Mouse (Mus musculus) brain, adult 2 months (tissue): Measurements from ENCODE around the gene Catip.

Source experiments
- DNase-seq: peaks from one replicate; pipeline ENCODE4 v3.0.0; 2011; ENCODE audit warnings: low read depth, low spot score

Catip gene

DNA sequence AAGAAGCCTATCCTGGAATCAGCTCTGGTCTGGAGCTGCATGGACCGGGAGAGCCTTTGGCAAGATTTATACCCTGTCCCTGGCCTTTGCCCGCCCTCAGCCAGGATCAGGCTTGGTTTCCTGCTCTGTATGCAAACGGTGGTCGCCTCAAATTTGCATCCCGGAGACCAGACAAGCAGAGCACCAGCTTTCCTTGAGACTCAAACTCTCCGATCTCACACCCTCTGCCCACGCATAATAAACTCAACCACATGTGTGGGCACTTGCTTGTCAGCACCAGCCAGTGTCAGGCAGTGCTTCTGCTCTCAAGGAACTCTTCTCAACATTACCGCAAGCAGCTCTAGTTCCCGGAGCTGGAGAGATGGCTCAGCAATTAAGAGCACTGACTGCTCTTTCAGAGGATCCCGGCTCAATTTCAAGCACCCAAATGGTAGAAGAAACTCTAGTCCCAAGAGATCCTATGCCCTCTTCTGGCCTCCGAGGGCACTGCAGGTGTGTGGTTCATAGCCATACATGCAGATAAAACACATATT lies 36.1 kb downstream of the Catip start:
- DNase-seq: peak; percentile 81

DNA sequence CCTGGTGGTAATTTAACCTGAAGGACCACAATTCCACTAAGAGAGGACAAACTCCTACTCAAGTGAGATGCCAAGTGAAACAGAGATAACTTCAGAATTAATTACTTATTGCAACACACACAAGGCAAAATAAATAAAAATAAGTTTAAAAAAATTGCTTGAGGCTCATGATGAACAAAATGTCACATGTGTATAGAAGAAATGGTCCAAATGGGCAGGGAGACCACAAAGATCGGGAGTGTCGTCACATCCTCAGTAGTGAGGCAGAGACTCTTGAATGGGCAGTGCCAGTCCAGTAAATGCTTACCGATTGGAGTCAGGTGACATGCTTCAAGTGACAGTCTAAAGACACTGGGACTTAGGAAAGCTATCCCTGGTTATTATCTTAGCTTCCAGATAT lies 38.6 kb downstream of the Catip start:
- no peak for DNase-seq

DNA sequence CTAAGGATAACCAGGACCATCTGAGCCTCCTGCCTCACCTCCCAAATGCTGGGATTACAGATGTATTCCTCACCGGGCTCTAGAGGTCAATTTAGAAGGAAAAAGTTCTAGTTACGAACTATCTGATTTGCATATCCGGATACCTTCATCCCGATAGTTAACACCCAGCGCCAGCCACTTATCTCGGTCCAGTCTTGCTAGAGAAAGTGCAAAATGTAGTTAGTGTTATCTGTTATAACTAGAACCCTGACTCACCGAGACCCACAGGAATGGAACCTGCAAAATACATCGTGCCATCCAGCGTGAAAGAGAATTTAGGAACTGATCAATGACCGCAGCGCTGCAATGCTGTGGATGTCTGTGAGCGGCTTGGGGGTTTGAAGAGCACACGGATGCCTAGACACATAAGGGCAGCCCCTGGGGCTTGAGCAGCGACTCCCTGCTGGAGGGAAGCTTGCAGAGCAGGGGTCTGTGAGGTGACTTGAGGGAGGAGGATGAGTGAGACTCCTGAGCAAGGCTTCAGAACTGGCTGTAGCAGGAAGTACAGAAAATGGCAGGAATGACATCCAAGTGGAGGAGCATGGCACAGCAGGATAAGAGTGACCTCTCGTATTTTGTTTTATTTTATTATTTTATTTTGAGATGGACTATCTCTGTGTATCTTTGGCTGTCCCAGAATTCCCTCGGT lies 39.3 kb downstream of the Catip start:
- DNase-seq: no peak

DNA sequence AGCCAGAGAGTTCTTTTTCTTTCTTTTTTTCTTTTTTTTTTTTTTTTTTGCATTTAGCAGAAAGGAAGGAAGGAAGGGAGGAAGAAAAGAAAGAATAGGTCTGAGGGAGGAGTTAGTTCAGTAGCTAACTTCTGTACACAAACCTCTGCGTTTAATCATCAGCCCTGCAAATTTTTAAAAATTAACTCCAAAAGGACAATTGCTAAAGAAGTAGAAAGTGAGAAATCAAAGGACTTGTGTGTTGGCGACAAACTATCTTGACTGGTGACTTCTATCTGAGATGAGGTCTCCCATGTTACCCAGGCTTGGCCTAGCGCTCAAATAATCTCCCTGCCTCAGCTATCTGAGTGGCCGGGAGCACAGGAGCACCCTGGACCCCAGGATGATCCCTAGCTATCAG lies 42.3 kb downstream of the Catip start:
- DNase-seq: no peak

DNA sequence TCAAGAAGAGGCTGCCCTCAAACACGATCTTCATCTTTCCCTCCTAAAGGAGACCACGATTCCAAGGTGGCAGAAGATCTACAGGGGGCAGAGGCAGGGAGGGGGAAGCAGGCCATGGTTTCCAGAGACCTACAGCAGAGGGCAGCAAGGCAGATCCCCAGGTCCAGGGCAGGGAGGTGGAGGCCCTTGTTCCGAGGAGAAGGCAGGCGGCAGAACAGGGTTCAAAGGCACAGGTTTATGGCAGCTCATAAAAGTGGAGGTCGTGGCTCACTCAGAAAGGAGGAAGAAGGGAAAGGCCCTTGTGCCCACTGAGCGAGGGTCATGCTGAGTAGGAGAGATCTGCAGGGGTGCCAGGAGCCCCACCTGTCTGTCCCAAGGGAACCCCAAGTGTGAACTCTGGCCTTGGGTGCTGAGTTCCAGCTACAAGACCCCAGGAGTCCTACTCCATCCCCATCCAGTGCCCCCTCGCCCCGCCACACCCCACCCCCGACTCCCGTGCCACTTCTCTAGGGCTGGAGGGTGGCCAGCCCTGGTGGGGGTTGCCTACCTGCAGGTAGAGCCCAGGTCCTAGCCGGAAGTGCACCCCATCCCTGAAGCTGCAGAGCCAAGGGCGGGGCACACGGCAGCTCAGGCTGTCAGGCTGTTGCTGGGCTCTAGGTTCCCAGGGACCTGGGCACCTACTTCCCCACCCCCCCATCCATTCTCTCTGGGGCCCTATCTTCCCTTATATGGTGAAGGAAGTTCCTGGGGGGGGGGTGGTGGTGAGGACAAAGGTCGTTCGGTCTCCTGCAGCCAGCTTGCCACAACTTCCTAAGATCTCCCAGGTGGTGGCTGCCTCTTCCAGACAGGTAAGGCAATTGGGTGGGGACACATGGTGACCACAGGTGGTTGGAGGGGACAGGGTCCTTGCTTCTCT lies 46.9 kb downstream of the Catip start, which contains the start of gene Vil1:
Gene Vil1 (plus strand): TSS at position 788 of the 916 bp plus-strand sequence.
- DNase-seq: no peak

DNA sequence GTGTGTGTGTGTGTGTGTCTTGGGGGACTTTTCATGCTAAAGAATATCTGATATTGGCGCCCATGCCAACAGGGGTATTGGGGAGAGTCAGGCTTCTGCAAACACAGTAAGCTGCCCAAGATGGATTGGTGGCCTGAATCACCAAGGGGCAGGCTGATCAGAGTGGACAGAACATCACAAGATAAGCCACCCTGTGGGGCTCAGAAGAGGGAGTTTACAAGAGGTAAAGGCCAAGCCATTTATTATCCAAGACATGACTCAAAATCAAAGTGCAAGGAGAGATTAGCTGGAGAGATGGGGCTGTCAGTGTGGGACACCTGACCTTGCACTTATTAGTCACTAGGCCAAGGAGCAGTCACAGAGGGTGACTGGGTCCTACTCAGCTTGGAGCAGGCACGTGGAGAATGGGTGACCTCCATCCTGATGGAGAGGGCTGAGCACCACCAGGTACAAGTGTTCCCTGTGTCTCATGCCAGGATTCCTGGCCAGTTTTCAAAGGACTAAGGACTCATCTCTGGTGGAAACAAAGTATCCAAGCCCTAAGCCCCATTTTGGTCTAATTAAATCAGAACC lies 49.9 kb downstream of the Catip start:
- no peak for DNase-seq

GRCm38 (mm10) chr1:74412711-74413110 lies 50.8 kb downstream of the Catip start:
- no peak for DNase-seq

DNA sequence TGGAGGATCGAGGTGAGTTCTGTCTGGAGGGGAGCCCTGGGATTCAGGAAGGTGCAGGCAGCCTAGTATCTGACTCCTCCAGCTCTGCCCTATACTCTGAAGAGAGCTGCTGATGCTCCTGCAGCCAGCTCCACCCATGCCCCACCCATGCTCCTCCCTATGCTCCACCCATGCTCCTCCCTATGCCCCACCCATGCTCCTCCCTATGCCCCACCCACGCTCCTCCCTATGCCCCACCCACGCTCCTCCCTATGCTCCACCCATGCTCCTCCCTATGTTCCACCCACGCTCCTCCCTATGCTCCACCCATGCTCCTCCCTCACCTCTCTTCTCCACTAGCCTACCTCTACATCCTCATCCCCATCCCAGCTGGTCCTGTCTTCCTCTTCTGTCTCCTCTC lies 53.2 kb downstream of the Catip start:
- peak; percentile 88 for DNase-seq
